Comparison of ENCODE assay signal across 50 mouse cellular contexts in the genomic region with DNA sequence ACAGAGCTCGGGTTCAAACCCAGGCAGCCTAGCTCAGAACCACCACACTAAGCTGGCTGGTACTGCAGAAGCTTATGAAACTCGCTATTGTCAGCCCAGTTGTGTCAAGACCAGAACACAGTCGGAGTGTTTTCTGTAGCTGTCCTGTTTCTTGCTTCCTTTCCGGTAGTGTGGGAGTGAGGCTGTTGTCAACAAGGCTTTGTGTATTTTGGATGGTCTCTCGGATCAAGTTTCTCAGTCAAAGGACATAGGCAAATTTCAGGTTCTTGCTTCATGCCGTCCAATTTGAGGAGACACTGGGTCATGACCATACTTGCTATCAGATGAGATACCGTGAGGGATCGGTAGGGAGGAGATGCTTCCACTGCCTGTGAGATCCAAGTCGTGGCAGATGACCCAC. TPM values are rescaled to one million over a fixed set of nuclear protein-coding genes. Genes with fewer than 3 reads are reported as not detected.
"Had no signal": no experiment of that assay in that cellular context is flagged by ENCODE, and none has a peak within 500 bp of the region (broad histone marks: within the 10 kb centered on the region; RNA-seq: fewer than 3 reads in every experiment).

No protein-coding gene starts in this region.

- H3K4me2 ChIP-seq: heart, embryonic 11.5 days; heart, embryonic 12.5 days; heart, embryonic 13.5 days; heart, embryonic 15.5 days; hindbrain, embryonic 12.5 days; hindbrain, embryonic 13.5 days; hindbrain, embryonic 14.5 days; hindbrain, embryonic 15.5 days; intestine, embryonic 15.5 days; kidney, embryonic 15.5 days had no signal

- H3K36me3 ChIP-seq: heart, embryonic 10.5 days; heart, embryonic 12.5 days; heart, embryonic 13.5 days; heart, embryonic 15.5 days; hindbrain, embryonic 10.5 days; hindbrain, embryonic 12.5 days; hindbrain, embryonic 13.5 days; hindbrain, embryonic 15.5 days; intestine, embryonic 15.5 days; kidney, embryonic 15.5 days had no signal

- DNase-seq: heart, postnatal 10 days; heart, postnatal 14 days; heart, postnatal 36 days; heart, postnatal 4 days; kidney, adult 11 months; kidney, adult 18-20 months; kidney, adult 2 months; kidney, adult 8-10 months; kidney, adult 9 months; kidney, postnatal 10 days; kidney, postnatal 14 days; kidney, postnatal 25 days; kidney, postnatal 36 days; kidney, postnatal 4 days; layer of hippocampus, adult 9-11 months; layer of hippocampus, postnatal 36 days had no signal

- ATAC-seq: hindbrain, embryonic 16.5 days; hindbrain, postnatal 0 days; inflammation-experienced regulatory T-cells, adult 6 months; intestine, embryonic 15.5 days; intestine, embryonic 16.5 days; intestine, postnatal 0 days had no signal

- H3K9ac ChIP-seq: heart, embryonic 12.5 days; heart, embryonic 13.5 days; heart, embryonic 15.5 days; hindbrain, embryonic 12.5 days; hindbrain, embryonic 13.5 days; hindbrain, embryonic 14.5 days; hindbrain, embryonic 15.5 days; intestine, embryonic 15.5 days; kidney, embryonic 15.5 days had no signal

- H3K9me3 ChIP-seq: heart, embryonic 10.5 days; heart, embryonic 12.5 days; heart, embryonic 15.5 days; hindbrain, embryonic 10.5 days; hindbrain, embryonic 12.5 days; hindbrain, embryonic 13.5 days; hindbrain, embryonic 15.5 days; intestine, embryonic 15.5 days; kidney, embryonic 15.5 days had no signal

- H3K27ac ChIP-seq: heart, embryonic 10.5 days; heart, embryonic 13.5 days; heart, embryonic 15.5 days; hindbrain, embryonic 10.5 days; hindbrain, embryonic 12.5 days; hindbrain, embryonic 13.5 days; hindbrain, embryonic 14.5 days; hindbrain, embryonic 15.5 days; hindbrain, postnatal 0 days; intestine, embryonic 15.5 days; kidney, embryonic 15.5 days; kidney, postnatal 0 days; layer of hippocampus, adult 2 months had no signal

- H3K4me3 ChIP-seq: heart, embryonic 10.5 days; heart, embryonic 12.5 days; heart, embryonic 13.5 days; heart, embryonic 15.5 days; hindbrain, embryonic 10.5 days; hindbrain, embryonic 12.5 days; hindbrain, embryonic 13.5 days; hindbrain, embryonic 15.5 days; intestine, embryonic 15.5 days; kidney, embryonic 15.5 days; layer of hippocampus, adult 2 months had no signal

- H3K4me1 ChIP-seq: heart, embryonic 10.5 days; heart, embryonic 12.5 days; heart, embryonic 13.5 days; heart, embryonic 15.5 days; hindbrain, embryonic 10.5 days; hindbrain, embryonic 12.5 days; hindbrain, embryonic 13.5 days; hindbrain, embryonic 15.5 days; intestine, embryonic 15.5 days; kidney, embryonic 15.5 days had no signal

- H3K27me3 ChIP-seq: heart, embryonic 12.5 days; heart, embryonic 13.5 days; heart, embryonic 15.5 days; hindbrain, embryonic 12.5 days; hindbrain, embryonic 15.5 days; intestine, embryonic 15.5 days; kidney, embryonic 15.5 days had no signal

RNA-seq across cellular contexts. Expression of a gene that starts 1.7 kb away (rescaled TPM):
- total RNA-seq: heart, postnatal 10 days; heart, postnatal 14 days; heart, postnatal 25 days; heart, postnatal 36 days; heart, postnatal 4 days; hematopoietic stem cell, adult 5-6 weeks; layer of hippocampus, adult 18-20 months; layer of hippocampus, adult 2 months; layer of hippocampus, adult 8-10 months; layer of hippocampus, postnatal 10 days; layer of hippocampus, postnatal 14 days; layer of hippocampus, postnatal 25 days; layer of hippocampus, postnatal 36 days had no signal
- polyA plus RNA-seq: heart, embryonic 10.5 days; heart, embryonic 11.5 days; heart, embryonic 12.5 days; heart, embryonic 13.5 days; heart, embryonic 14.5 days; heart, embryonic 15.5 days; heart, embryonic 16.5 days; heart, postnatal 0 days; hindbrain, embryonic 10.5 days; hindbrain, embryonic 11.5 days; hindbrain, embryonic 12.5 days; hindbrain, embryonic 13.5 days; hindbrain, embryonic 14.5 days; hindbrain, embryonic 16.5 days; inflammation-experienced regulatory T-cells, adult 6 months; intestine, embryonic 14.5 days; intestine, embryonic 15.5 days; intestine, embryonic 16.5 days; intestine, postnatal 0 days; kidney, adult 2 months; kidney, embryonic 14.5 days; kidney, embryonic 15.5 days; kidney, embryonic 16.5 days; kidney, postnatal 0 days; large intestine, adult 2 months had no signal

RNA-seq across cellular contexts. Expression of a gene that starts 46.3 kb away (rescaled TPM):
- total RNA-seq: heart, postnatal 14 days; heart, postnatal 36 days; heart, postnatal 4 days; hematopoietic stem cell, adult 5-6 weeks; hindbrain, postnatal 0 days; layer of hippocampus, adult 18-20 months; layer of hippocampus, adult 2 months; layer of hippocampus, adult 8-10 months; layer of hippocampus, postnatal 10 days; layer of hippocampus, postnatal 14 days; layer of hippocampus, postnatal 25 days; layer of hippocampus, postnatal 36 days had no signal
- polyA plus RNA-seq: heart, embryonic 10.5 days; heart, embryonic 11.5 days; heart, embryonic 12.5 days; heart, embryonic 13.5 days; hindbrain, embryonic 10.5 days; hindbrain, embryonic 11.5 days; hindbrain, embryonic 12.5 days; hindbrain, embryonic 13.5 days; hindbrain, embryonic 14.5 days; hindbrain, embryonic 15.5 days; hindbrain, embryonic 16.5 days; hindbrain, postnatal 0 days; inflammation-experienced regulatory T-cells, adult 6 months; intestine, embryonic 14.5 days; intestine, embryonic 15.5 days; intestine, embryonic 16.5 days; intestine, postnatal 0 days; kidney, adult 2 months; kidney, embryonic 14.5 days; kidney, embryonic 15.5 days; kidney, embryonic 16.5 days; kidney, postnatal 0 days; large intestine, adult 2 months had no signal
